Mouse (Mus musculus) left cerebral cortex, adult 9 months (tissue): ENCODE results near the gene Rapgef1.
"Not testable (repeated sequence)": the region's sequence is repeated elsewhere in the genome, so short reads cannot be mapped to it uniquely, and the experiment has no call there.

Source experiments
- DNase-seq, 2 experiments: peaks; one replicate each; pipeline ENCODE4 v3.0.0; 2022; ENCODE audit warnings: low spot score in 2 of 2

Rapgef1 gene

GRCm38 (mm10) chr2:29739368-29739767, 119.8 kb downstream of the Rapgef1 start:
- DNase-seq, result peak in 1 of 2 experiments; percentile 44

GRCm38 (mm10) chr2:29741207-29741606, 121.7 kb downstream of the Rapgef1 start:
- DNase-seq, result no peak

GRCm38 (mm10) chr2:29744256-29744655, 124.7 kb downstream of the Rapgef1 start:
- DNase-seq, result no peak

- no peak for DNase-seq
Measured at GRCm38 (mm10) chr2:29747188-29747782, 127.8 kb downstream of the Rapgef1 start.

GRCm38 (mm10) chr2:29747852-29748251, 128.3 kb downstream of the Rapgef1 start:
- peak in 1 of 2 experiments; percentile 37 for DNase-seq

GRCm38 (mm10) chr2:29748499-29748898, 129.0 kb downstream of the Rapgef1 start:
- DNase-seq, result no peak

GRCm38 (mm10) chr2:29751497-29751896, 132.0 kb downstream of the Rapgef1 start, which contains the start of gene Gm13420:
Gene Gm13420, minus strand, starts transcription at chr2:29751685.
- DNase-seq, result no peak

GRCm38 (mm10) chr2:29752397-29752796, 132.9 kb downstream of the Rapgef1 start:
- DNase-seq, result no peak

GRCm38 (mm10) chr2:29755693-29756092, 136.2 kb downstream of the Rapgef1 start:
- no peak for DNase-seq

- peak in 1 of 2 experiments; percentile 58 for DNase-seq
Measured at GRCm38 (mm10) chr2:29764831-29765230, 145.3 kb downstream of the Rapgef1 start.

- DNase-seq, result no peak
Measured at GRCm38 (mm10) chr2:29767976-29768709, 148.6 kb downstream of the Rapgef1 start.

- no peak for DNase-seq
Measured at GRCm38 (mm10) chr2:29768901-29769300, 149.4 kb downstream of the Rapgef1 start.

GRCm38 (mm10) chr2:29770162-29770561, 150.6 kb downstream of the Rapgef1 start:
- DNase-seq, result no peak

- no peak for DNase-seq
Measured at GRCm38 (mm10) chr2:29771611-29772461, 152.3 kb downstream of the Rapgef1 start.

- DNase-seq, result no peak
Measured at GRCm38 (mm10) chr2:29773323-29773722, 153.8 kb downstream of the Rapgef1 start.

GRCm38 (mm10) chr2:29781256-29781655, 161.7 kb downstream of the Rapgef1 start:
- not testable (repeated sequence) for DNase-seq

- DNase-seq, result no peak
Measured at GRCm38 (mm10) chr2:29784290-29784689, 164.8 kb downstream of the Rapgef1 start.

GRCm38 (mm10) chr2:29787104-29787917, 167.8 kb downstream of the Rapgef1 start, which contains the start of gene Coq4:
Gene Coq4, plus strand, starts transcription at chr2:29787493.
- peak; percentile 76 to 96 for DNase-seq

- peak; percentile 68 to 84 for DNase-seq
Measured at GRCm38 (mm10) chr2:29787937-29788681, 168.6 kb downstream of the Rapgef1 start, which contains the start of gene Trub2. Gene Trub2, minus strand, starts transcription at chr2:29788502.
